Mouse (Mus musculus): ENCODE measurements around the gene E330017A01Rik. TPM values are rescaled to one million over a fixed set of nuclear protein-coding genes. Genes with fewer than 3 reads are reported as not detected.
A peak's percentile ranks its signal among the peaks of the same experiment; 100 is the strongest.
"Not testable (repeated sequence)": the region's sequence is repeated elsewhere in the genome, so short reads cannot be mapped to it uniquely, and the experiment has no call there.

Gene E330017A01Rik
- total RNA-seq, 2 experiments from 2014 or later = not detected

GRCm38 (mm10) chr16:58665137-58665536, 26.6 kb upstream of the E330017A01Rik start:
- ATAC-seq (replicated peaks; ENCODE audit: low FRiP score, poor library complexity, severe bottlenecking) = not testable (repeated sequence)

GRCm38 (mm10) chr16:58663816-58664215, 25.3 kb upstream of the E330017A01Rik start:
- no peak for ATAC-seq (replicated peaks; ENCODE audit: low FRiP score, poor library complexity, severe bottlenecking)

GRCm38 (mm10) chr16:58663021-58663420, 24.5 kb upstream of the E330017A01Rik start:
- ATAC-seq (replicated peaks; ENCODE audit: low FRiP score, poor library complexity, severe bottlenecking) = peak; percentile 67

GRCm38 (mm10) chr16:58662287-58662791, 23.8 kb upstream of the E330017A01Rik start:
- 0 out of 2 replicates have a peak, but pooled peaks have one; percentile 1 for ATAC-seq (replicated peaks; ENCODE audit: low FRiP score, poor library complexity, severe bottlenecking)

- ATAC-seq (replicated peaks; ENCODE audit: low FRiP score, poor library complexity, severe bottlenecking) = peak; percentile 83
These were observed 23.3 kb upstream of the E330017A01Rik start for GRCm38 (mm10) chr16:58661826-58662225.

- peak; percentile 67 for ATAC-seq (replicated peaks; ENCODE audit: low FRiP score, poor library complexity, severe bottlenecking)
These were observed 20.1 kb upstream of the E330017A01Rik start for GRCm38 (mm10) chr16:58658668-58659067.

GRCm38 (mm10) chr16:58656526-58656925, 18.0 kb upstream of the E330017A01Rik start:
- no peak for ATAC-seq (replicated peaks; ENCODE audit: low FRiP score, poor library complexity, severe bottlenecking)

- ATAC-seq (replicated peaks; ENCODE audit: low FRiP score, poor library complexity, severe bottlenecking) = no peak
These were observed 17.2 kb upstream of the E330017A01Rik start for GRCm38 (mm10) chr16:58655751-58656150.

- ATAC-seq (replicated peaks; ENCODE audit: low FRiP score, poor library complexity, severe bottlenecking) = no peak
These were observed 11.4 kb upstream of the E330017A01Rik start for GRCm38 (mm10) chr16:58649979-58650378.

- ATAC-seq (replicated peaks; ENCODE audit: low FRiP score, poor library complexity, severe bottlenecking) = no peak
These were observed 523 bp downstream of the E330017A01Rik start for GRCm38 (mm10) chr16:58638016-58638415.

- peak; percentile 71 for ATAC-seq (replicated peaks; ENCODE audit: low FRiP score, poor library complexity, severe bottlenecking)
These were observed 1.1 kb downstream of the E330017A01Rik start for GRCm38 (mm10) chr16:58637448-58637847.

- no peak for ATAC-seq (replicated peaks; ENCODE audit: low FRiP score, poor library complexity, severe bottlenecking)
These were observed 2.7 kb downstream of the E330017A01Rik start for GRCm38 (mm10) chr16:58635866-58636265.

GRCm38 (mm10) chr16:58629736-58630135, 8.8 kb downstream of the E330017A01Rik start:
- 0 out of 2 replicates have a peak, but pooled peaks have one; percentile 48 for ATAC-seq (replicated peaks; ENCODE audit: low FRiP score, poor library complexity, severe bottlenecking)

GRCm38 (mm10) chr16:58628968-58629367, 9.6 kb downstream of the E330017A01Rik start:
- ATAC-seq (replicated peaks; ENCODE audit: low FRiP score, poor library complexity, severe bottlenecking) = no peak

GRCm38 (mm10) chr16:58628336-58628680, 10.2 kb downstream of the E330017A01Rik start:
- no peak for ATAC-seq (replicated peaks; ENCODE audit: low FRiP score, poor library complexity, severe bottlenecking)

GRCm38 (mm10) chr16:58627597-58628335, 10.8 kb downstream of the E330017A01Rik start:
- peak; percentile 85 for ATAC-seq (replicated peaks; ENCODE audit: low FRiP score, poor library complexity, severe bottlenecking)

- ATAC-seq (replicated peaks; ENCODE audit: low FRiP score, poor library complexity, severe bottlenecking) = 0 out of 2 replicates have a peak, but pooled peaks have one; percentile 39
These were observed 14.6 kb downstream of the E330017A01Rik start for GRCm38 (mm10) chr16:58623944-58624343.

GRCm38 (mm10) chr16:58623114-58623513, 15.4 kb downstream of the E330017A01Rik start:
- ATAC-seq (replicated peaks; ENCODE audit: low FRiP score, poor library complexity, severe bottlenecking) = no peak

GRCm38 (mm10) chr16:58622377-58622776, 16.2 kb downstream of the E330017A01Rik start:
- ATAC-seq (replicated peaks; ENCODE audit: low FRiP score, poor library complexity, severe bottlenecking) = no peak

GRCm38 (mm10) chr16:58617346-58617745, 21.2 kb downstream of the E330017A01Rik start:
- ATAC-seq (replicated peaks; ENCODE audit: low FRiP score, poor library complexity, severe bottlenecking) = no peak

GRCm38 (mm10) chr16:58616878-58617277, 21.7 kb downstream of the E330017A01Rik start, which contains the start of gene Gm813:
Gene Gm813 (minus strand): TSS chr16:58616978.
- ATAC-seq (replicated peaks; ENCODE audit: low FRiP score, poor library complexity, severe bottlenecking) = no peak
